Mouse (Mus musculus) heart, embryonic 14.5 days (tissue): Measurements from ENCODE around the gene Card10. TPM values are rescaled to one million over a fixed set of nuclear protein-coding genes. Genes with fewer than 3 reads are reported as not detected.
"Not testable (repeated sequence)": the region's sequence is repeated elsewhere in the genome, so short reads cannot be mapped to it uniquely, and the experiment has no call there.

Experiments
- ATAC-seq: fragments of 200-750 bp; cut with Nextera tagmentation; 2 replicates; pipeline ENCODE4 v1.8.0; 2017; ENCODE audit warnings: low read depth, moderate TSS enrichment; ENCODE audit not compliant: insufficient number of reproducible peaks, insufficient read depth, low FRiP score
- H3K27ac ChIP-seq, 2 experiments: fragments of 200-500 bp in 1 of 2; fragments of 300-500 bp in 1 of 2; sonication (generic) in 1 of 2; replicated peaks in 1 of 2; 2 replicates each; pipeline ENCODE4 v1.5.1; 2012 to 2014; ENCODE audit warnings: low read depth in 2 of 2, low read length in 2 of 2, control low read depth in 1 of 2, mild to moderate bottlenecking in 1 of 2, mixed read lengths in 1 of 2; ENCODE audit not compliant: control insufficient read depth in 1 of 2, insufficient read depth in 1 of 2
- H3K27me3 ChIP-seq: fragments of 300-500 bp; sonication (generic); 2 replicates; pipeline ENCODE4 v1.6.1; 2014; ENCODE audit warnings: mild to moderate bottlenecking, low read length, control low read depth; ENCODE audit not compliant: control insufficient read depth, insufficient read depth
- H3K36me3 ChIP-seq: fragments of 300-500 bp; sonication (generic); 2 replicates; pipeline ENCODE4 v1.6.1; 2014; ENCODE audit warnings: mild to moderate bottlenecking, control low read depth, low read length, mixed read lengths; ENCODE audit not compliant: control insufficient read depth, insufficient read depth
- H3K4me1 ChIP-seq, 2 experiments: fragments of 200-500 bp in 1 of 2; fragments of 300-500 bp in 1 of 2; sonication (generic) in 1 of 2; 2 replicates each; pipeline ENCODE4 v1.6.1; 2012 to 2014; ENCODE audit warnings: low read length in 2 of 2, control low read depth in 1 of 2, mixed read lengths in 1 of 2; ENCODE audit not compliant: control insufficient read depth in 2 of 2, insufficient read depth in 2 of 2
- H3K4me2 ChIP-seq: fragments of 300-500 bp; sonication (generic); 2 replicates; pipeline ENCODE4 v1.6.1; 2014; ENCODE audit warnings: mild to moderate bottlenecking, low read length
- H3K4me3 ChIP-seq, 2 experiments: fragments of 200-500 bp in 1 of 2; fragments of 300-500 bp in 1 of 2; sonication (generic) in 1 of 2; 2 replicates each; pipeline ENCODE4 v1.5.1; 2012 to 2014; ENCODE audit warnings: low read length in 2 of 2, mild to moderate bottlenecking in 2 of 2, control low read depth in 1 of 2, low read depth in 1 of 2, moderate library complexity in 1 of 2; ENCODE audit not compliant: control insufficient read depth in 1 of 2, insufficient read depth in 1 of 2
- H3K9ac ChIP-seq: fragments of 300-500 bp; sonication (generic); 2 replicates; pipeline ENCODE4 v1.6.1; 2014; ENCODE audit warnings: mild to moderate bottlenecking, low read length
- H3K9me3 ChIP-seq: fragments of 300-500 bp; sonication (generic); 2 replicates; pipeline ENCODE4 v1.6.1; 2016; ENCODE audit warnings: low read length, control low read depth; ENCODE audit not compliant: control insufficient read depth
- WGBS: fragments of 180-500 bp; shearing (Covaris S2); extraction: QIAGEN DNeasy Blood & Tissue Kit; methylation state at CpG from one replicate; pipeline ENCODE4 v1.1.7; 2014; 5-methylcytosine and 5-hydroxymethylcytosine counted together
- polyA plus RNA-seq: library from polyadenylated mRNA; unstranded; fragments of >200 nt; fragmentation: Nextera tagmentation; extraction: Ambion mirVana; gene quantifications from 2 replicates; pipeline ENCODE4 v1.2.1, GENCODE M21; 2014

Card10 gene
- polyA plus RNA-seq, result 6.5 and 7.1 TPM in 2 replicates

DNA sequence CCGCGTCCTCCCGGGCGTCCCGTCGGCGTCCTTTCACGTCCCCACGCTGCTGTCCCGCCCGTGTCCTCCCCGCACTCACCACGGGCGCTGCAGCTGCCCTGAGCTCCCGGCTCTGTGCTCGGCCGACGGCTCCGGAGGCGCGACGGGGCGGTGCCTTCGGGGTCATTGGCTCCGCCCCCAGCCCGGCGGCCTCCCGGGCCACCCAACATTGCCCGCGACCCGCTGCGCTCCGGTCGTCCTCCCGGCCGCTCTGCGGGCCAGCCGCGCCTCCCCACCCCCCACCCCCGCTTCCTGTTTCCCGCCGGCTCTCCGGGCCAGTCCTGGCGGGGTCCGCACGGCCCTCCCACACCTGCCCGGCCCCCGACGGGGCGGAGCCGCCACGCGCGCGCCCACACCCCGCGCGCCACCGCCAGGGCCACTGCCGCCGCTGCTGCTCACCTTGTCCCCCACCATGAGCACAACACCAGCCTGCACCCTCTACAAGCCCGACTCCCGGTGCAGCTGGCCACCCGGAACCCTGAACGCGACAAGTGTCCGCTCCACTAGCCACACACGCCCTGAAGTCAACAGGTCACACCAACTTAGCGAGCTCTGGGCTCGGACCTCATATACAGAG lies at the start of gene Card10:
Card10 (minus strand) TSS at position 267 of the 616 bp plus-strand sequence.
- H3K4me2 ChIP-seq, result peak within 1 kb of the TSS; percentile 92
- H3K9ac ChIP-seq, result peak within 1 kb of the TSS; percentile 79
- peak within 1 kb of the TSS; percentile 55 to 73 for H3K27ac ChIP-seq
- peak within 1 kb of the TSS; percentile 60 to 70 for H3K4me3 ChIP-seq
- peak; percentile 53 for ATAC-seq
- no peaks in the 10 kb centered on the region for H3K9me3 ChIP-seq
- H3K4me1 ChIP-seq, result peaks cover 20 to 27% of the 10 kb centered on the region in 2 experiments
- peaks cover 11% of the 10 kb centered on the region; the same call in 1 of the 2 replicates for H3K27me3 ChIP-seq
- H3K36me3 ChIP-seq, result 0 out of 2 replicates have a peak, but pooled peaks cover 3% of the 10 kb centered on the region
- under 1% methylated on average over 67 of the region's 70 CpGs for WGBS

GRCm38 (mm10) chr15:78851505-78852153 lies 48.8 kb upstream of the Card10 start:
- WGBS, result 4% methylated on average over 13 of the region's 13 CpGs
- peaks cover 12 to 20% of the 10 kb centered on the region in 2 experiments for H3K4me1 ChIP-seq
- peak; percentile 41 for ATAC-seq
- H3K9me3 ChIP-seq, result no peaks in the 10 kb centered on the region
- H3K27me3 ChIP-seq, result no peaks in the 10 kb centered on the region; the same call in 1 of the 2 replicates
- H3K9ac ChIP-seq, result no peak overlapping the region
- no peak overlapping the region for H3K4me2 ChIP-seq
- H3K4me3 ChIP-seq, result no peak overlapping the region
- H3K36me3 ChIP-seq, result peaks cover 32% of the 10 kb centered on the region
- H3K27ac ChIP-seq, result no peak overlapping the region

DNA sequence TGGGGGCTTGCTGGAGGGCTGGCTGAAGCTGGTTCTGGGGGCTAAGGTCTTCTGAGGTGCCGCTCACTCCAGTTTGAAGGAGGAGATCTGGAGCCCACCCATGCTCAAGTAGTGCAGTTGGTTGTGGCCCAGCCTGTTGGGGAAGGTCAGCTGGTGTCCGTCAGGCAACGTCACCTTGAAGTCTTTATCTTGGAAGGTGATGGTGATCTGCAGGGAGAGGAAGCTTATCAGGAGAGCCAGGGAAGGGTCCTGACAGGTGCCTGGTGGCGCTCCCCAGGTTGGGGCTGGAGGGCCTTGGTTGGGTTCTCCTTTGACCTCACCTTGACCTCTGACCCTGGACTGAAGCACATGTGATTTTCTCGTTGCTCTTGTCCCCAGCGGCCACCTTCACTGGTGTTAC lies 48.1 kb upstream of the Card10 start:
- Histone ChIP-seq H3K4me1 (peaks cover 16 to 26% of the 10 kb centered on the region in 2 experiments), H3K27ac (no peak overlapping the region), H3K9ac (no peak overlapping the region), H3K9me3 (no peaks in the 10 kb centered on the region), H3K27me3 (no peaks in the 10 kb centered on the region; the same call in 1 of the 2 replicates), H3K4me3 (no peak overlapping the region), H3K4me2 (no peak overlapping the region), H3K36me3 (peaks cover 39% of the 10 kb centered on the region)
- ATAC-seq, result 0 out of 2 replicates have a peak, but pooled peaks have one; percentile 5
- WGBS, result 46% methylated on average over 6 of the region's 6 CpGs

DNA sequence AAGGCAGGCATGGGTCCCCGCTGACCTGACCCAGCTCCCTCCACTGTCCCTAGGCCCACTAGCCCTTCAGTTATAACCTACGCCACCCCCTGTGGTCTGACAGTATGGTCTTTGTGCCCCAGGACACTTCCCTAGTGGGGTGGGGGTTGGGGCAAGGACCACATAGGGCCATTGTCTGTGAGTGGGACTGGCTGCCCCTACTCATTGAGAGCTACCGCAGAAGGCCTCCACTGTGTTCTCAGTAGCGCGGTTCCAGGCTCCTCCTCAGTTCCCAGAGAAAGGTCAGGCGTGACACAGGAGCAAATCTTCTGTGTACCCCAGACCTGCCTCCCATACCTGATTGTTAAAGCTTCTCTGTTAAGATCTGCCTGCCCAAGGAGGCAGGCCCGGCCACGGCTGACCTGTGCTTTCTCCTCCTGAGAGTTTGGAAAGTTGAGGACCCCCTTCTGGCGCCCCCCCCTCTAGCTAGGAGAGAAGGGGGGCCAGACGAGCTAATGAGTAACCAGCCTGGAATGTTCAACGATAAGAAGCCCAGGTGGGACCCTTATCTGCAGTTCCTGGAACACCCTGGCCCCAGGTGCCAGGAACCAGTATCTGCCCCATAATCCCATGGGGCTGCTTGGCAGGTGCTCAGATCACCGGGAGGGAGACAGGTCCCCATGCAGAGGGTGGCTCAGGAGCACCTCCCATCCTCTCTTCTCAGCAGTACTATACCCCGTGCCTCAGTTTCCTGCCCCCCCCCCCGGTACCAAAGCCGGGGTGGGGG lies 47.4 kb upstream of the Card10 start:
- 63% methylated on average over 15 of the region's 15 CpGs for WGBS
- H3K27ac ChIP-seq, result no peak overlapping the region
- H3K9ac ChIP-seq, result no peak overlapping the region
- H3K36me3 ChIP-seq, result peaks cover 39% of the 10 kb centered on the region
- H3K9me3 ChIP-seq, result no peaks in the 10 kb centered on the region
- no peak overlapping the region for H3K4me2 ChIP-seq
- 0 out of 2 replicates have a peak, but pooled peaks have one; percentile 0 for ATAC-seq
- H3K4me3 ChIP-seq, result no peak overlapping the region
- no peaks in the 10 kb centered on the region for H3K27me3 ChIP-seq
- peaks cover 23 to 34% of the 10 kb centered on the region in 2 experiments for H3K4me1 ChIP-seq

GRCm38 (mm10) chr15:78849485-78849884 lies 46.6 kb upstream of the Card10 start:
- 85% methylated on average over 12 of the region's 12 CpGs for WGBS
- peaks cover 29 to 39% of the 10 kb centered on the region in 2 experiments for H3K4me1 ChIP-seq

GRCm38 (mm10) chr15:78848467-78848866 lies 45.6 kb upstream of the Card10 start:
- Histone ChIP-seq H3K4me1 (peaks cover 30 to 46% of the 10 kb centered on the region in 2 experiments), H3K4me3 (no peak overlapping the region), H3K4me2 (no peak overlapping the region), H3K9me3 (no peaks in the 10 kb centered on the region), H3K36me3 (peaks cover 39% of the 10 kb centered on the region), H3K9ac (no peak overlapping the region), H3K27ac (no peak overlapping the region), H3K27me3 (no peaks in the 10 kb centered on the region)
- WGBS, result 34% methylated on average over 5 of the region's 5 CpGs
- no peak for ATAC-seq

More at GRCm38 (mm10) chr15:78849485-78849884, 46.6 kb upstream of the Card10 start:
- Histone ChIP-seq H3K4me3 (no peak overlapping the region), H3K4me2 (no peak overlapping the region), H3K27me3 (no peaks in the 10 kb centered on the region), H3K27ac (no peak overlapping the region), H3K9me3 (no peaks in the 10 kb centered on the region), H3K9ac (no peak overlapping the region), H3K36me3 (peaks cover 39% of the 10 kb centered on the region)
- no peak for ATAC-seq

DNA sequence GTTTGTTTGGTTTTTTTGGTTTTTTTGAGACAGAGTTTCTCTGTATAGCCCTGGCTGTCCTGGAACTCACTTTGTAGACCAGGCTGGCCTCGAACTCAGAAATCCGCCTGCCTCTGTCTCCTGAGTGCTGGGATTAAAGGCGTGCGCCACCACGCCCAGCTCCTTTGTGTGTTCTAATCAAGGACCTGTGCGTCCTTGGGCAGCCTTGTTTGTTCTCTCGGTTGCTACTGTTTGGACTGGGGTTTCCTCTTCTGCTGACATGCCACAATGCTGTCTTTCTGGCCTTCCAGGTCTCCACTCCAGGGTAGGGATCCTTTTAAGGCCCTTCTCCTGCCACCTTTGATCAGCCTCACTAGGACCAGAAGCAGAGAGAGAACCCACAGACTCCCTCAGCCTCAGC lies 44.0 kb upstream of the Card10 start:
- H3K9me3 ChIP-seq, ATAC-seq, H3K27ac ChIP-seq, H3K4me3 ChIP-seq, H3K9ac ChIP-seq, H3K4me2 ChIP-seq, H3K27me3 ChIP-seq: not testable (repeated sequence)
- H3K4me1 ChIP-seq, result peaks cover 30 to 51% of the 10 kb centered on the region in 2 experiments
- WGBS, result 79% methylated on average over 6 of the region's 7 CpGs
- H3K36me3 ChIP-seq, result peaks cover 39% of the 10 kb centered on the region
